Mouse (Mus musculus): ENCODE results near the gene Vsig10.

- TF ChIP-seq POLR2A (IDR thresholded peaks at IDR 0.05; ENCODE audit: borderline replicate concordance, low read depth, low read length): no peak
- no peak for TF ChIP-seq CTCF (IDR thresholded peaks at IDR 0.05; ENCODE audit: low read depth, low read length)
Observed at GRCm38 (mm10) chr5:117341896-117342295, 23.0 kb downstream of the Vsig10 start.

Data from bone marrow macrophage, adult 2 months (primary cell).